Mouse (Mus musculus) liver, embryonic 13.5 days (tissue): ENCODE measurements at regions not wholly inside any gene's neighbourhood (a gene's known extent, or its start where the extent isn't known, plus 50 kb on each side); places are given as distances from the start of the nearest gene placed in this dataset.

Source experiments
- ATAC-seq: fragments of 200-750 bp; cut with Nextera tagmentation; 2 replicates; pipeline ENCODE4 v1.8.0; 2017; ENCODE audit warnings: low read depth, mild to moderate bottlenecking, moderate number of reproducible peaks, moderate library complexity
- DNase-seq: peaks from one replicate; pipeline ENCODE4 v3.0.0; 2022
- H3K27ac ChIP-seq: fragments of 300-500 bp; sonication (generic); 2 replicates; pipeline ENCODE4 v1.5.1; 2015; ENCODE audit warnings: moderate library complexity, mild to moderate bottlenecking, inconsistent platforms
- H3K27me3 ChIP-seq: fragments of 300-500 bp; sonication (generic); 2 replicates; pipeline ENCODE4 v1.6.1; 2015; ENCODE audit warnings: mild to moderate bottlenecking, inconsistent platforms
- H3K36me3 ChIP-seq: fragments of 300-500 bp; sonication (generic); 2 replicates; pipeline ENCODE4 v1.6.1; 2015; ENCODE audit warnings: mild to moderate bottlenecking, inconsistent platforms
- H3K4me1 ChIP-seq: fragments of 300-500 bp; sonication (generic); replicated peaks from 2 replicates; pipeline ENCODE4 v1.6.1; 2015; ENCODE audit warnings: inconsistent platforms
- H3K4me2 ChIP-seq: fragments of 300-500 bp; sonication (generic); 2 replicates; pipeline ENCODE4 v1.6.1; 2015; ENCODE audit warnings: inconsistent platforms, mild to moderate bottlenecking, moderate library complexity
- H3K4me3 ChIP-seq: fragments of 300-500 bp; sonication (generic); replicated peaks from 2 replicates; pipeline ENCODE4 v1.5.1; 2015; ENCODE audit warnings: mild to moderate bottlenecking, inconsistent platforms
- H3K9ac ChIP-seq: fragments of 300-500 bp; sonication (generic); 2 replicates; pipeline ENCODE4 v1.6.1; 2015; ENCODE audit warnings: mild to moderate bottlenecking, inconsistent platforms
- H3K9me3 ChIP-seq: fragments of 300-500 bp; sonication (generic); replicated peaks from 2 replicates; pipeline ENCODE4 v1.6.1; 2016; ENCODE audit warnings: inconsistent platforms
- whole genome bisulfite sequencing: fragments of 180-500 bp; shearing (Covaris S2); methylation state at CpG from one replicate; pipeline ENCODE4 v1.1.7; 2015; ENCODE audit not compliant: insufficient replicate concordance; 5-methylcytosine and 5-hydroxymethylcytosine counted together

DNA sequence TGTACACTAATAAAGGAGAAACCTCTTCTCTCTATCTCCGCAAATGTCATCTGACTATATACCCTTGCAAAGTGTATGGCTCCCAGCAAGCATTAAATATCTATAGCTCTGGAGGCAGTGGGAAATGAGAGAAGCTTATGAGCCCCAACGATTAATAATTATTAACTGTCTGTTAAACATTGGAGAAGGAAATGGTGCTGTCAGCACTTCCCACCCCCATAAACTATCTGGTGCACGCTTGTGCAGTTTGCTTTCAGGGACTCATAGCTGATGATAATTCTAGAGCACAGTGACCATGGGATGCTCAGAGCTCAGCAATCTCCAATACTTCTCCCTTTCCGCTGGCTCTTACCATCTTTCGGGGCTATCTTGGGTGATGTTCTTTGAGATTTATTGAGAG is 541.2 kb downstream of the Grxcr1 start:
- H3K36me3 ChIP-seq = no peaks in the 10 kb centered on the region
- DNase-seq (no peak), ATAC-seq (no peak)
- no peaks in the 10 kb centered on the region; the same call in 1 of the 2 replicates for H3K9me3 ChIP-seq
- no peak overlapping the region for H3K4me2 ChIP-seq
- H3K27ac ChIP-seq = no peak overlapping the region
- no peaks in the 10 kb centered on the region for H3K4me1 ChIP-seq
- H3K9ac ChIP-seq = no peak overlapping the region
- WGBS = 73% methylated on average over 5 of the region's 5 CpGs
- no peaks in the 10 kb centered on the region for H3K27me3 ChIP-seq
- no peak overlapping the region for H3K4me3 ChIP-seq

DNA sequence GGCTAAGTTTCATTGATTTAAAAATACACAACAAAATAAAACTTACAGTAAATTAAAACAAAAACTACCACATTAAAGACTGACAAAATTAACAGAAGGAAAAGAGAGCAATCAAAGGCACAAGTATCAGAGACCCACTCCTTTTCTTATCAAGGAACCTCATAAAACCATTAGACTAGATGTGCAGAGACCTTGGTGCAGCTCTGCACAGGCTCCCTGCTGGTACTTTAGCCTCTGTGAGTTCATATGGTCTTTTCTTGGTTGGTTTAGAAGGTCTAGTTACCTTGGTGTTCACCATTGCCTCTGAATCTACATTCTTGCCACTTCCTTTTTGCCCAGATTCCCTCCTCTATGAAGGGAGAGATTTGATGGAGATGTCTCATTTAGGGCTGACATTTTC is 544.2 kb downstream of the Grxcr1 start:
- Histone ChIP-seq H3K4me2 (no peak overlapping the region), H3K27ac (no peak overlapping the region), H3K36me3 (no peaks in the 10 kb centered on the region), H3K4me3 (no peak overlapping the region), H3K4me1 (no peaks in the 10 kb centered on the region), H3K9ac (no peak overlapping the region), H3K27me3 (no peaks in the 10 kb centered on the region), H3K9me3 (no peaks in the 10 kb centered on the region)
- ATAC-seq (no peak), DNase-seq (no peak)

GRCm38 (mm10) chr5:68578496-68578895 is 546.9 kb downstream of the Grxcr1 start:
- no peak overlapping the region for H3K27ac ChIP-seq
- H3K9me3 ChIP-seq = no peaks in the 10 kb centered on the region
- WGBS = 56% methylated on average over 1 of the region's 1 CpGs
- ATAC-seq (no peak), DNase-seq (no peak)
- H3K4me2 ChIP-seq = no peak overlapping the region
- H3K4me1 ChIP-seq = no peaks in the 10 kb centered on the region
- H3K36me3 ChIP-seq = no peaks in the 10 kb centered on the region
- H3K9ac ChIP-seq = no peak overlapping the region
- no peaks in the 10 kb centered on the region for H3K27me3 ChIP-seq
- H3K4me3 ChIP-seq = no peak overlapping the region

DNA sequence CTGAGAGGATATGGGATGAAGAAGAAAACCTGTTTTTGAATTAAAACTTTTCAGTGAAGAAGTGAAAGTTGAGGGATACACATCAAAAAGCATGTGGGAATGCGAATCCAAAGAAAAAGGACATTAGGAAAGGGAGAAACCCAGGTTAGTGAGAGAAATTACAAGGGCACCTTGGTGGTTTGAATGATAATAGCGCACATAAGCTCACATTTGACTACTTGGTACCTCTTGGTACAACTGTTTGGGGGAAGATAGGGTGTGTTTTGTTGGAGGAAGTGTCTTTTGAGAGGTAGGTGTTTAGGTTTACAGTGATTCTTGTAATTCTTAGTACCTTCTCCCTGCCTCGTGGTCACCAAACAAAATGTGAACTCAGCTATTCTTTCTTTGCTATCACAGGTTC is 560.8 kb downstream of the Grxcr1 start:
- no peaks in the 10 kb centered on the region for H3K9me3 ChIP-seq
- H3K36me3 ChIP-seq = no peaks in the 10 kb centered on the region
- H3K9ac ChIP-seq = no peak overlapping the region
- no peaks in the 10 kb centered on the region for H3K27me3 ChIP-seq
- H3K4me1 ChIP-seq = no peaks in the 10 kb centered on the region
- no peak overlapping the region for H3K4me3 ChIP-seq
- no peak for ATAC-seq
- no peak for DNase-seq
- no peak overlapping the region for H3K27ac ChIP-seq
- 55% methylated on average over 3 of the region's 3 CpGs for WGBS
- H3K4me2 ChIP-seq = no peak overlapping the region

DNA sequence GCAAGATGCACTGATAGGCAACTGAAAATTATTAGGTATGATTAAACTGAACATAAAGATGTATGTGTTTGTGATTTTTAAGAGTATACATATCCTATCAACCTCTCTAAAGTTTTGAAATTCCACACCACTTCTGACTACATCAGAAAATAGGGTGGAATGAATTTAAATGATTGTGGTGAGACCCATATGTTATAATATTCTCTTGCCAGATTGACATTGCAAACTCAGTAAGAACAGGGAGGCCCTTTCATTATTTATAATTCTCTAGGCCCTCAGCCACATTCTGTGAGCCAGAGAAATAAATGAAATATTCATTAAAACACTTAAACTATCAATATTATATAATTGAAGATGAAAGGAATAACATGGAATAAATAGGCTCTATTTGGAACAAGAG is 586.8 kb downstream of the Grxcr1 start:
- no peak overlapping the region for H3K27ac ChIP-seq
- H3K27me3 ChIP-seq = no peaks in the 10 kb centered on the region
- DNase-seq (no peak), ATAC-seq (no peak)
- no peak overlapping the region for H3K9ac ChIP-seq
- H3K36me3 ChIP-seq = no peaks in the 10 kb centered on the region
- no peak overlapping the region for H3K4me2 ChIP-seq
- no peaks in the 10 kb centered on the region for H3K4me1 ChIP-seq
- H3K4me3 ChIP-seq = no peak overlapping the region
- H3K9me3 ChIP-seq = 0 out of 2 replicates have a peak, but pooled peaks cover 2% of the 10 kb centered on the region

- DNase-seq (no peak), ATAC-seq (no peak)
- no peak overlapping the region for H3K27ac ChIP-seq
- H3K4me1 ChIP-seq = no peaks in the 10 kb centered on the region
- no peak overlapping the region for H3K4me2 ChIP-seq
- WGBS = 79% methylated on average over 3 of the region's 3 CpGs
- no peak overlapping the region for H3K9ac ChIP-seq
- no peaks in the 10 kb centered on the region for H3K27me3 ChIP-seq
- no peaks in the 10 kb centered on the region for H3K36me3 ChIP-seq
- H3K9me3 ChIP-seq = no peaks in the 10 kb centered on the region
- H3K4me3 ChIP-seq = no peak overlapping the region
Measured at GRCm38 (mm10) chr5:68635400-68635799, 603.8 kb downstream of the Grxcr1 start.

DNA sequence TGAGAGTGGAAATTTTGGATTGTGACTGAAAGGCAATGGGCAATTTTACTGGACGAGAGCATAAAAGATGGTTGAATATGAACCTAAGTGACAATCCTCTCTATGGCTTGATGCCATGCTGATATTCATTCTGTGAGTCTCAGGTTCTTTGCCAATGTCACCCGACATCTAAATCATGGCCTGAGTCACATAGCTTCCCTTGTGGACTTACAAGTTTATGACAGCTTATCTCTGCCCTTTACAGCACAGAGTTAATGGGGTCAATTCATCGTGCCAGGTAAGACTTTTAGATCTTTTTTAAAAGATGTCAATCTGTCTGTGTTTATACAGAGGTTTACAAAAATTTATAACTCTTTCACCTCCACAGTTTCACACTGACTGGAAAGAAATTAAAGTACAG is 641.2 kb downstream of the Grxcr1 start:
- H3K27ac ChIP-seq = no peak overlapping the region
- no peaks in the 10 kb centered on the region for H3K27me3 ChIP-seq
- no peaks in the 10 kb centered on the region for H3K36me3 ChIP-seq
- H3K4me1 ChIP-seq = no peaks in the 10 kb centered on the region
- no peak for ATAC-seq
- H3K4me2 ChIP-seq = no peak overlapping the region
- no peak overlapping the region for H3K9ac ChIP-seq
- H3K4me3 ChIP-seq = no peak overlapping the region
- H3K9me3 ChIP-seq = no peaks in the 10 kb centered on the region
- whole genome bisulfite sequencing = 64% methylated on average over 3 of the region's 3 CpGs
- DNase-seq = no peak

- ATAC-seq = no peak
- Histone ChIP-seq H3K4me2 (no peak overlapping the region), H3K4me1 (no peaks in the 10 kb centered on the region), H3K9me3 (no peaks in the 10 kb centered on the region), H3K27me3 (no peaks in the 10 kb centered on the region), H3K27ac (no peak overlapping the region), H3K9ac (no peak overlapping the region), H3K4me3 (no peak overlapping the region), H3K36me3 (no peaks in the 10 kb centered on the region)
- DNase-seq = no peak
- 60% methylated on average over 3 of the region's 3 CpGs for WGBS
Measured at GRCm38 (mm10) chr5:68701342-68701741, 640.1 kb downstream of the Kctd8 start.

DNA sequence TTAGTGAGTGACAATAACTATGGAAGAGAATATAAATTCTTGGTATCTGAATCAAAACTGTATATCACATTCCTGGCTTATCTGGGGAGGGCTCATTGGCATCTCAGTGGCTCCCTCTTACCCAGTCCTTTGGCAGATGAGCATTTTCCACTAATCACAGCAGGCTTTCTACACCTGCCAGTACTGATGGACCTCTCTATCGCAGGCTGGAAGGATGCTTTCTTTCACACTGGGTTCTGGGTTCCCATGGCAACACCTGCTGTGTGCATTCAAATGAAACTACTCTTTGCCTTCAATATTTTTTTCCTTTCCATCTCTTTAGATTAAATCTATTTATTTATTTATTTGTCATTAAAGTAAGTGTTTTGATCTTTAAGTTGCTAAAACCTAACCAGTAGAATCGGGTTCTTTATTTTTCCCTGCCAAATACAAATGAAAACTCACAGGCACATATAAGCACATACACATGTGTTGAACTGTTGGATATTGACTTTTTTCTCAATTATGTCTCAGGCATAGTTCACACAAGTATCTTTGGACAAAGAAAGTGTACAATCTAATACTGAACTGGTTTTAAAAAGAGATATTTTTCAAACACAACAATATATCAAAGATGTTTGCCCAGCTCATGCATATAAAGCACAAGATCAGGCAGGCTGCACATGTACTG is 635.9 kb downstream of the Kctd8 start:
- Histone ChIP-seq H3K4me2 (no peak overlapping the region), H3K27me3 (no peaks in the 10 kb centered on the region), H3K4me1 (no peaks in the 10 kb centered on the region), H3K27ac (no peak overlapping the region), H3K4me3 (no peak overlapping the region), H3K36me3 (no peaks in the 10 kb centered on the region), H3K9me3 (no peaks in the 10 kb centered on the region), H3K9ac (no peak overlapping the region)
- WGBS = 72% methylated on average over 2 of the region's 2 CpGs
- no peak for ATAC-seq
- DNase-seq = no peak

GRCm38 (mm10) chr5:68726733-68727132 is 614.7 kb downstream of the Kctd8 start:
- Histone ChIP-seq H3K9me3 (no peaks in the 10 kb centered on the region), H3K4me2 (no peak overlapping the region), H3K4me3 (no peak overlapping the region), H3K4me1 (no peaks in the 10 kb centered on the region), H3K27me3 (no peaks in the 10 kb centered on the region), H3K27ac (no peak overlapping the region), H3K36me3 (no peaks in the 10 kb centered on the region), H3K9ac (no peak overlapping the region)
- DNase-seq = no peak
- ATAC-seq = no peak
- WGBS = 58% methylated on average over 4 of the region's 4 CpGs

- Histone ChIP-seq H3K4me2 (no peak overlapping the region), H3K4me3 (no peak overlapping the region), H3K27ac (no peak overlapping the region), H3K9me3 (no peaks in the 10 kb centered on the region), H3K27me3 (no peaks in the 10 kb centered on the region), H3K9ac (no peak overlapping the region), H3K4me1 (no peaks in the 10 kb centered on the region), H3K36me3 (no peaks in the 10 kb centered on the region)
- peak; percentile 0 for DNase-seq
- peak; percentile 60; the same call in 1 of the 2 replicates for ATAC-seq
- 31% methylated on average over 5 of the region's 5 CpGs for WGBS
Measured at GRCm38 (mm10) chr5:68735186-68735585, 606.3 kb downstream of the Kctd8 start.

GRCm38 (mm10) chr5:68750499-68750898 is 591.0 kb downstream of the Kctd8 start:
- Histone ChIP-seq H3K4me2 (no peak overlapping the region), H3K27me3 (no peaks in the 10 kb centered on the region), H3K9me3 (no peaks in the 10 kb centered on the region), H3K9ac (no peak overlapping the region), H3K27ac (no peak overlapping the region), H3K36me3 (no peaks in the 10 kb centered on the region), H3K4me3 (no peak overlapping the region), H3K4me1 (no peaks in the 10 kb centered on the region)
- DNase-seq (no peak), ATAC-seq (no peak)
- 63% methylated on average over 3 of the region's 3 CpGs for WGBS
